Mouse (Mus musculus) spleen, adult 18-20 months (tissue): ENCODE results near the gene Slc35f1.

Experiments used
- DNase-seq, 2 experiments: peaks; one replicate each; pipeline ENCODE4 v3.0.0; 2022; ENCODE audit warnings: mixed read lengths in 2 of 2

Gene Slc35f1

GRCm38 (mm10) chr10:53115673-53116398 is 425.5 kb downstream of the Slc35f1 start:
- no peak for DNase-seq

GRCm38 (mm10) chr10:53120608-53121007 is 430.3 kb downstream of the Slc35f1 start:
- DNase-seq: no peak

- DNase-seq: no peak
Observed at GRCm38 (mm10) chr10:53124365-53124764, 434.0 kb downstream of the Slc35f1 start.

- no peak for DNase-seq
Observed at GRCm38 (mm10) chr10:53132707-53133106, 442.4 kb downstream of the Slc35f1 start.

GRCm38 (mm10) chr10:53150321-53150720 is 460.0 kb downstream of the Slc35f1 start:
- no peak for DNase-seq

- DNase-seq: no peak
Observed at GRCm38 (mm10) chr10:53150916-53151315, 460.6 kb downstream of the Slc35f1 start.

- DNase-seq: no peak
Observed at GRCm38 (mm10) chr10:53156374-53156773, 466.0 kb downstream of the Slc35f1 start.

- no peak for DNase-seq
Observed at GRCm38 (mm10) chr10:53157740-53158139, 467.4 kb downstream of the Slc35f1 start.
